Mouse (Mus musculus): Measurements from ENCODE around the gene Cand2. TPM values are rescaled to one million over a fixed set of nuclear protein-coding genes. Genes with fewer than 3 reads are reported as not detected.
"Not testable (repeated sequence)": the region's sequence is repeated elsewhere in the genome, so short reads cannot be mapped to it uniquely, and the experiment has no call there.

Cand2 gene
- polyA plus RNA-seq, 1 experiment from 2014 or later: 20.3 TPM

DNA sequence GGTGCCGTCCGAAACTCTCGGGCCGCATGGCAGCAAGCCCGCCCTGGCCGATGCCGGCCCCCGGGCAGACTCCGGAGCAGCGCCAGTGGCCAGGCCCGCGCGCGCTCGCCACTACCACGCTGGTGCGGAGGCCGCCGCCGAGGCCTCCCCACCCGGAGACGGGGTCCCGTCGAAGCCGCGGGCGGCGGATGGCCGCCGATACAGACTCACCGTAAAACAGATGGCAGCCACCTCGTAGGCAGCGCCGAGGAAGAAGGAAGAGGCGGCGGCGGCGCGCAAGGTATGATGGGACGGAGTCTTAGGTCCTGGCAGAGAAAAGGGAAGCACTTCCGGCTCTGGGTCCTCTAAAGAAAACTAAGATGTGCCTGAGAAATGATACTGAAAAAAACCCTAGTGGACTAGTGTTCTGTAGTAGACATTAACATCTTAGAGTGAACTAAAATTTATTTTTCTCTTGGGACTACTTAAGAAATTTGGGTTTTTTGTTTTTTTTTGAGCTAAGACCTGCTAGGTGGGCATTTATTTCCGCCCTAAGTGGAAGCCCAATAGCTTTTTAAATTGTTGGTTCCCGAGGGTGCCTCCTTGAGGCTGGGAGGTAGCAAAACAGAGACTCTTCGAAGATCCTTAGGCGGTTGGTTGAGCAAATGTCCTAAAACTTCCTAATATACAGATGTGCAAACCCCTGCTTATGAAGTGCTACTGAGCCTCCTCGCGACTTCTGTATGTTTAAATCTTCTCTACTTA is 34.3 kb downstream of the Cand2 start, which contains the start of gene Rpl32:
Gene Rpl32, minus strand, starts transcription at position 260 of the 744 bp plus-strand sequence.
- Histone ChIP-seq H3K27me3 (replicated peaks; ENCODE audit: control insufficient read depth, insufficient read depth, low read length) (no peaks in the 10 kb centered on the region), H3K36me3 (ENCODE audit: control insufficient read depth, insufficient read depth, low read length) (peaks cover 33% of the 10 kb centered on the region), H3K4me3 (ENCODE audit: low read depth, low read length) (peak within 1 kb of the TSS; percentile 92), H3K4me2 (peak within 1 kb of the TSS; percentile 100), H3K27ac (ENCODE audit: low read depth, low read length) (peak within 1 kb of the TSS; percentile 92), H3K9ac (ENCODE audit: low read depth, low read length) (peak within 1 kb of the TSS; percentile 100), H3K4me1 (replicated peaks; ENCODE audit: control insufficient read depth, insufficient read depth, low read length) (peaks cover 13% of the 10 kb centered on the region), H3K9me3 (ENCODE audit: control insufficient read depth, low read length) (no peaks in the 10 kb centered on the region)
- WGBS: under 1% methylated on average over 47 of the region's 47 CpGs
- DNase-seq (ENCODE audit: low spot score) (peak; percentile 83), ATAC-seq (replicated peaks; ENCODE audit: low FRiP score) (peak; percentile 78)

DNA sequence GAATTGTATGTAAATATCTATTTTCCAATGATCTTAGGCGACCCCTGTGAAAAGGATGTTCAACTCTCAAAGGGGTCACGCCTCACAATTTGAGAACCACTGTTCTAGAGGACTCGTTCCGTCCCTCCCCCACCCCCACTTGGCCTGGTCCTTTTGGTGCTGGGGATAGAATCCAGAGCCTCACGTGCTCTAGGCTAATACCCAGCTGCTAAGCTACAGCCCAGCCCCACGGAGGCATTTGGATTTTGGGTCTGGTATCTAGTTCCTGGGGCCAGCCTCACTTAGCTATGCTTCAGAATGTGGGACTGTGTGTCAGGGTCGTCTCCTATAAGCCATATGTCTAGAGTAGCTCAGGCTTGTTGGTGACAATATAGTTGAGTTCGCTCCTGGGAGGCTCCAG is 37.3 kb downstream of the Cand2 start:
- ATAC-seq (replicated peaks; ENCODE audit: low FRiP score) (no peak), DNase-seq (ENCODE audit: low spot score) (no peak)
- peaks cover 10% of the 10 kb centered on the region for H3K36me3 ChIP-seq (ENCODE audit: control insufficient read depth, insufficient read depth, low read length)
- no peaks in the 10 kb centered on the region for H3K9me3 ChIP-seq (ENCODE audit: control insufficient read depth, low read length)
- 73% methylated on average over 8 of the region's 8 CpGs for WGBS
- peaks cover 16% of the 10 kb centered on the region for H3K4me1 ChIP-seq (replicated peaks; ENCODE audit: control insufficient read depth, insufficient read depth, low read length)
- no peak overlapping the region for H3K9ac ChIP-seq (ENCODE audit: low read depth, low read length)
- H3K4me3 ChIP-seq (ENCODE audit: low read depth, low read length): no peak overlapping the region
- no peak overlapping the region for H3K4me2 ChIP-seq
- H3K27ac ChIP-seq (ENCODE audit: low read depth, low read length): no peak overlapping the region
- no peaks in the 10 kb centered on the region for H3K27me3 ChIP-seq (replicated peaks; ENCODE audit: control insufficient read depth, insufficient read depth, low read length)

DNA sequence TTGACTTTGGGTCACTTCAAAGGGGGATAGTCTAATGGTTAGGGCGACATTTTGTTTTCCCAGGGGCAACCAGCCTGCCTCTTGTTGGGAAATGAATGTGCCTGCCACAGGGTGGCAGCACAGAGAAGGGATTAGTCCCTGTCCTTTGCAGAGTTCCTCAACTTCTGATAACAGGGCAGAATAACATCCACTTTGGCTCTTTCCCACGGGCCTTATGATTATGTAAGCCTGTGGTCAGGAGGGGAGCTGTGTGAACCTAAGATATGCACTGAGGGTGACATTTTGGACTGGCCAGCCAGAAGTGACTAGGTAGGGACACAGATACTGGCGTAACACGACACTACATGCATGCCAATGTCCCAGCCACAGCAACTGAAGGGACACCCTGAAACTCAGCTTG is 39.8 kb downstream of the Cand2 start:
- ATAC-seq (replicated peaks; ENCODE audit: low FRiP score) (peak; percentile 80), DNase-seq (ENCODE audit: low spot score) (no peak)
- Histone ChIP-seq H3K4me2 (peak overlapping the region; percentile 6; the same call in 1 of the 2 replicates), H3K4me1 (replicated peaks; ENCODE audit: control insufficient read depth, insufficient read depth, low read length) (peaks cover 10% of the 10 kb centered on the region; the same call in 1 of the 2 replicates), H3K9me3 (ENCODE audit: control insufficient read depth, low read length) (no peaks in the 10 kb centered on the region), H3K4me3 (ENCODE audit: low read depth, low read length) (no peak overlapping the region), H3K27ac (ENCODE audit: low read depth, low read length) (peak overlapping the region; percentile 1; the same call in 1 of the 2 replicates), H3K27me3 (replicated peaks; ENCODE audit: control insufficient read depth, insufficient read depth, low read length) (no peaks in the 10 kb centered on the region), H3K9ac (ENCODE audit: low read depth, low read length) (peak overlapping the region; percentile 3; the same call in 1 of the 2 replicates), H3K36me3 (ENCODE audit: control insufficient read depth, insufficient read depth, low read length) (no peaks in the 10 kb centered on the region)
- 19% methylated on average over 4 of the region's 4 CpGs for WGBS

DNA sequence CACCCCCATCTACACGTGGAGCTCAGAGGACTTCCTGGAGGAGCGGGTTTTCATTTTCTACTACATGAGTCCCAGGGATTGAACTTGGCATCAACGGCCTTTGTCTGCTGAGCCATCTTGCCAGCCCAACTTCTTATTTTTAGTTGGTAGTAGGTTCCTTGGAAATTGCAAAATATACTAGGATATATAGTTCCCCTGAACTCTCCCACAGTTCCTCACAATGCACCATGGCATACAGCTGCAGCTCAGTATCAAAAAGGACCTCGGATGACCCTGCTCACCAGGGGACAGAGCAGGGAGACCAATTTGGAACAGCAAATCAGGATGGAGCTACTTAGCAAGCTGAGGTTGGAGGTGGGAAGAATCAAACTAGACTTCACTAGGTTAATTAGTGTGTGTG is 40.7 kb downstream of the Cand2 start:
- peaks cover 17% of the 10 kb centered on the region for H3K4me1 ChIP-seq (replicated peaks; ENCODE audit: control insufficient read depth, insufficient read depth, low read length)
- 71% methylated on average over 4 of the region's 4 CpGs for WGBS
- no peak overlapping the region for H3K27ac ChIP-seq (ENCODE audit: low read depth, low read length)
- no peak overlapping the region for H3K9ac ChIP-seq (ENCODE audit: low read depth, low read length)
- no peak overlapping the region for H3K4me2 ChIP-seq
- H3K36me3 ChIP-seq (ENCODE audit: control insufficient read depth, insufficient read depth, low read length): no peaks in the 10 kb centered on the region
- H3K27me3 ChIP-seq (replicated peaks; ENCODE audit: control insufficient read depth, insufficient read depth, low read length): no peaks in the 10 kb centered on the region
- DNase-seq (ENCODE audit: low spot score) (no peak), ATAC-seq (replicated peaks; ENCODE audit: low FRiP score) (no peak)
- H3K9me3 ChIP-seq (ENCODE audit: control insufficient read depth, low read length): no peaks in the 10 kb centered on the region
- H3K4me3 ChIP-seq (ENCODE audit: low read depth, low read length): no peak overlapping the region

DNA sequence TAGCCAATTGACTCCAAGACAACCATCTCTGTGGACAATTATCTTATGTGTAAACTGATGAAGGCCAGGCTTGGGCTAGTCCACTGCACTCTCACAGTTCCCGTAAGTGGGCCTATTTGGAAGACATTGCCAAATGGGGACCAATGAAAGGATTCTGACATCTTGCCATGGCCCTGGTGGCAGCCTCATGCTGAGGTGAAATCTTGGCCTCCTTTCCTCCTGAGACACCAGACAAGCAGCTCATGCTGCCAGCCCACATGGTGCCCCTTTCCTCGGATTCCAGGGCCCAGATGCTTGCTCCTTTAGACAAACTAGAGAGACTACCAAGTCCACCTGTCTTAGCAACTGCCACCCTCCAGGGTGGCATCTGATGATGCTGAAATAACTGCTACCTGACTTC is 43.8 kb downstream of the Cand2 start:
- ATAC-seq (replicated peaks; ENCODE audit: low FRiP score): no peak
- H3K9me3 ChIP-seq (ENCODE audit: control insufficient read depth, low read length): no peaks in the 10 kb centered on the region

DNA sequence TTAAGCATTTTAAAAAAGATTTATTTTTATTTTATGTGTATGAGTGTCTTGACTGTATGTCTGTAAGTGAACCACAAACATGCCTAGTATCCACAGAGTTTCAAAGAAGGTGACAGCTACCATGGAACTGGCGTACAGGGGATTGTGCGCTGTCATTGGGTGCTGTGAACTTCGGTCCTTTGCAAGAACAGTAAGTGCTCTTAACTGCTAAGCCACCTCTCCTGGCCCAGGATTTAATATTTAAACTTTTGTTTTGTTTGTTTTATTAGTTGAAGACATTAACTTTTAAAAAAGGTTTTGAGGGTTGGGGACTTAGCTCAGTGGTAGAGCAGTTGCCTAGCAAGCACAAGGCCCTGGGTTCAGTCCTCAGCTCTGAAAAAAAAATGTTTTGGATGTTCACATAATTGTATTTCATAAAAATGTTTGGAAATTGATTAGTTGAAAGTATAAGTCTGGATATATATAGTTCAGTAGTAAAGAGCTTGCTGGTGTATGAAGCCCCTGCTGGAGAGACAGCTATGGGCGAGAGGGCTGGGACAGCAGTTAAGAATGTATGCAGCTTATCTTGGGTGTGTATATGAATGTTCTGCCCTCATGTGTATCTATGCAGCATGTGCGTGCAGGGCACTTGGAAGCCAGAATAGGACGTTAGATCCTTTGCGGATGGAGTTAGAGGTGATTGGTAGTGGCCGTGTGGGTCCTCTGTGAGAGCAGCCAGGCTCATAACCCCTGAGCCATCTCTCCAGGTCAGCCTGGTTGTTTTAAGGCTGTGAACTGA is 47.1 kb downstream of the Cand2 start:
- H3K36me3 ChIP-seq (ENCODE audit: control insufficient read depth, insufficient read depth, low read length): no peaks in the 10 kb centered on the region
- WGBS: 70% methylated on average over 8 of the region's 8 CpGs
- ATAC-seq (replicated peaks; ENCODE audit: low FRiP score): peak; percentile 79
- no peak for DNase-seq (ENCODE audit: low spot score)
- H3K27ac ChIP-seq (ENCODE audit: low read depth, low read length): peak overlapping the region; percentile 6
- H3K4me1 ChIP-seq (replicated peaks; ENCODE audit: control insufficient read depth, insufficient read depth, low read length): peaks cover 20% of the 10 kb centered on the region
- H3K9ac ChIP-seq (ENCODE audit: low read depth, low read length): 0 out of 2 replicates have a peak overlapping the region, but pooled peaks have one; percentile 37
- peak overlapping the region; percentile 19; the same call in 1 of the 2 replicates for H3K4me2 ChIP-seq
- no peaks in the 10 kb centered on the region for H3K9me3 ChIP-seq (ENCODE audit: control insufficient read depth, low read length)
- H3K4me3 ChIP-seq (ENCODE audit: low read depth, low read length): no peak overlapping the region
- H3K27me3 ChIP-seq (replicated peaks; ENCODE audit: control insufficient read depth, insufficient read depth, low read length): no peaks in the 10 kb centered on the region

More for the DNA sequence above, 43.8 kb downstream of the Cand2 start:
- no peak for DNase-seq (ENCODE audit: low spot score)
- Histone ChIP-seq H3K4me3 (ENCODE audit: low read depth, low read length) (no peak overlapping the region), H3K27ac (ENCODE audit: low read depth, low read length) (no peak overlapping the region), H3K36me3 (ENCODE audit: control insufficient read depth, insufficient read depth, low read length) (no peaks in the 10 kb centered on the region), H3K27me3 (replicated peaks; ENCODE audit: control insufficient read depth, insufficient read depth, low read length) (no peaks in the 10 kb centered on the region), H3K9ac (ENCODE audit: low read depth, low read length) (no peak overlapping the region), H3K4me1 (replicated peaks; ENCODE audit: control insufficient read depth, insufficient read depth, low read length) (peaks cover 24% of the 10 kb centered on the region), H3K4me2 (no peak overlapping the region)
- 76% methylated on average over 2 of the region's 2 CpGs for WGBS

DNA sequence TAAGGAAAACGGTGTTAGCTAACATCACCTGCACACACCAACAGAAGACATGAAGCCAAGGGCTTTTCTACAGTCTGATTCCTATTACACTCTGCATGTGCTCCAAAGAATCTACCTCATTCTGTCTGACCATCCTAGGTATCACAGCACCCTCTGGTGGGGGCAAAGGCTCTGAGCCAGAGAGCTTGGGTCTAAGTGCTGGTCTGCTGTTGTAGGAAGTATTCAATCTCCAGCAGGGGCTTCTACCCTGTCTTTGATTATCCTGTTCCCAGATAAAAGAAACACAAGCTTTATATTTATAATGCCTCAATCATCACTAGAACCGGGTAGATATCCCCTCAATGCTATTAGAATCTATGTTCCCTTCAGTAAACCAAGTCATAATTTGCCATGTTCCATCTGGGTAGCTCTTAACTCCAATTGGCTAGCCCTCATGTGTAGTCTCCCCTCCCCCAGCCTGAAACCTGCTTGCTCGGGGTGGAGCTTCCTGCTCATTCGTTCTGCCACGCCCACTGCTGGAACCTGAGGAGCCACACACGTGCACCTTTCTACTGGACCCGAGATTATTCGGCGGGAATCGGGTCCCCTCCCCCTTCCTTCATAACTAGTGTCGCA is 49.6 kb downstream of the Cand2 start:
- Histone ChIP-seq H3K9ac (ENCODE audit: low read depth, low read length) (peak overlapping the region; percentile 38), H3K4me2 (peak overlapping the region; percentile 55), H3K4me3 (ENCODE audit: low read depth, low read length) (peak overlapping the region; percentile 11; the same call in 1 of the 2 replicates)

DNA sequence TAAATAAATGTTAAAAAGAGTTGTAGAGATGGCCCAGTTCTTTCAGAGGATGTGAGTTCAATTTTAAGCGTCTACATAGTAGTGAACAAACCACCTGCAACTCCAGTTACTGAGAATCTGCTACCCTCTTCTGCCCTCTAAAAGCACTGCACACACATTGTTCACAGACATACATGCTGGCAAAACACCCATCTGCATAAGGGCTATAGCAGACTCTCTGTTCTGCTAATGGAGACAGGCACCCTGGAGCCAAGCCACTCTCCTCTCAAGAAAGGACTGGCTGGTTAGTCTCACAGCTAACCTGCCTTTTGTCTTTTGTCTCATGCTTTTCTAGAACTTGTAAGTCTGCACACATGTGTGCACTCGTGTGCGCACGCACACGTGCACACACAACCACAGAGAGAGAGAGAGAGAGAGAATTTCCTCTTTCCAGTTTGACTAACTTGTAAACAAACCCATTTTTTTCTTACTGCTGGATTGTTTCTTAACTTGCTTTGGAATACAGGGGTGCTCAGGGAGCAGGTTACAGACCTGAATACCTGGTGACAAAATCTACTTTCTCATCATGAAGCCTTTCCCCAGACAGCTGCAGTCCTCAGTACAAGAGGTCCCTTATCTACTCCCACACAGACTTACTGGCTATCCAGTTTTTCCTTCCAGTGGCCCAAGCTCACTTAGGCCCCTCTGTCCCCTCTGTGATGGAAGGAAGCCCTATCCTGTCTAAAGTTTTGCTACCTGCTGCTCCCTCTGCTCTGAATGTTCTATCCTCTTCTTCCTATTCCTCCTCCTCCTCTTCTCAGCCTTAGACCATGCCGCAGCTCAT is 56.7 kb downstream of the Cand2 start:
- Histone ChIP-seq H3K27ac (ENCODE audit: low read depth, low read length) (peak overlapping the region; percentile 36; the same call in 1 of the 2 replicates), H3K9me3 (ENCODE audit: control insufficient read depth, low read length) (no peaks in the 10 kb centered on the region), H3K27me3 (replicated peaks; ENCODE audit: control insufficient read depth, insufficient read depth, low read length) (no peaks in the 10 kb centered on the region), H3K4me2 (no peak overlapping the region), H3K4me3 (ENCODE audit: low read depth, low read length) (no peak overlapping the region), H3K36me3 (ENCODE audit: control insufficient read depth, insufficient read depth, low read length) (no peaks in the 10 kb centered on the region), H3K4me1 (replicated peaks; ENCODE audit: control insufficient read depth, insufficient read depth, low read length) (no peaks in the 10 kb centered on the region), H3K9ac (ENCODE audit: low read depth, low read length) (no peak overlapping the region; the same call in 1 of the 2 replicates)
- DNase-seq (ENCODE audit: low spot score) (no peak), ATAC-seq (replicated peaks; ENCODE audit: low FRiP score) (peak; percentile 66)
- 79% methylated on average over 6 of the region's 6 CpGs for WGBS

More for the DNA sequence above, 49.6 kb downstream of the Cand2 start:
- Histone ChIP-seq H3K4me1 (replicated peaks; ENCODE audit: control insufficient read depth, insufficient read depth, low read length) (peaks cover 20% of the 10 kb centered on the region), H3K27ac (ENCODE audit: low read depth, low read length) (peak overlapping the region; percentile 56)
- H3K27me3 ChIP-seq (replicated peaks; ENCODE audit: control insufficient read depth, insufficient read depth, low read length); H3K9me3 ChIP-seq (ENCODE audit: control insufficient read depth, low read length); H3K36me3 ChIP-seq (ENCODE audit: control insufficient read depth, insufficient read depth, low read length): not testable (repeated sequence)
- ATAC-seq (replicated peaks; ENCODE audit: low FRiP score) (peak; percentile 97), DNase-seq (ENCODE audit: low spot score) (peak; percentile 80)
- under 1% methylated on average over 5 of the region's 11 CpGs for WGBS

Data from liver, embryonic 11.5 days (tissue).